Mouse (Mus musculus) megakaryocyte, embryonic 14.5 days (primary cell): ENCODE data around the gene Arhgef33.

Experiments used
- FLI1 ChIP-seq: IDR thresholded peaks from 2 replicates; pipeline ENCODE4 v1.6.1; 2012; ENCODE audit warnings: low read length, inconsistent platforms, mixed read lengths
- GATA1 ChIP-seq: IDR thresholded peaks from 3 replicates; pipeline ENCODE4 v1.6.1; 2012; ENCODE audit warnings: mixed read lengths, low read length, inconsistent platforms, borderline replicate concordance

- TF ChIP-seq GATA1 (no peak), FLI1 (no peak)
Measured at GRCm38 (mm10) chr17:80278255-80278654, 29.0 kb upstream of the Arhgef33 start.
